Mouse (Mus musculus): ENCODE results near the gene Cbs. TPM values are rescaled to one million over a fixed set of nuclear protein-coding genes. Genes with fewer than 3 reads are reported as not detected.

The Cbs gene
- polyA plus RNA-seq, 1 experiment from 2014 or later: 1.2 TPM

DNA sequence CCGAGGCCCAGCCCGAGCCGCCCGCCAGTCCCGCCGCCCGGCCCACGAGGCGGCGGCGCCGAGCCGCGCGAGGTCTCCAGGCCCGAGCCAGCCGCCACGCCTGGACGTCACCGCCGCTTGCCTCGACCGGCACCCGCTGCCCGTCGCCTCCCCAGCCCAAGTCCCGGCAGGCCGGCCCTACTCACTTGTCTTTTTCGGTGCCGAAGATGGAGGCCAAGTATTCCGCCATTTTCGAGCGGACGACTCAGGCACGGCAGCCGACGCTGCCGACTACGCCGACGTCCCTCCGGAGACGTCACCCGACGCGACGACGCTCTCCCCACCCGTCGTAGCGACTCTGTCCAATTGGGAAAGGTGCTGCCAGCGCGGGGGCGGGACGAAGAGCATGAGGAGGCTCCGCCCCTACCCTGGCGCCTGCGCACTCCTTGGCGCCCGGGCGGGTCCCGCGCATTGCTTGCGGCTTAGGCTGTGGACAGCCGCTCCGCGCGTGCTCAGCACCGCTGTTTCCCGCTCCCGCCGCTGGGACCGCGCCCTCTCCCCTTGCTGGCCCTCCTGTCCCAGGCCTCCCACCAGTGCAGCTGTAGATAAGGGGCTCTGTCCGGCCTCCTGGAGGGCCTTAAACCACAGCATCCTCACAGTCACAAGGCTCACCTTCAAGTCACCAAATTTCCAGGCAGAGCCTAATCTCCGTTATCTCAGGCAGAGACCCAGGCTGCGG, 21.6 kb upstream of the Cbs start, which contains the start of gene U2af1:
U2af1 (minus strand) TSS at position 425 of the 718 bp plus-strand sequence.
- WGBS: 2% methylated on average over 74 of the region's 77 CpGs
- Histone ChIP-seq H3K4me1 (ENCODE audit: insufficient read depth, low read depth, low read length) (peaks cover 12% of the 10 kb centered on the region; the same call in 1 of the 2 replicates), H3K9me3 (ENCODE audit: low read length) (no peaks in the 10 kb centered on the region), H3K4me3 (ENCODE audit: low read depth, low read length) (peak within 1 kb of the TSS; percentile 94), H3K36me3 (ENCODE audit: insufficient read depth, low read length) (peaks cover 7% of the 10 kb centered on the region; the same call in 1 of the 2 replicates), H3K27ac (ENCODE audit: low read length) (peak within 1 kb of the TSS; percentile 87), H3K27me3 (replicated peaks; ENCODE audit: insufficient read depth, low read length) (no peaks in the 10 kb centered on the region), H3K4me2 (replicated peaks; ENCODE audit: low read depth, low read length) (peak within 1 kb of the TSS; percentile 82), H3K9ac (replicated peaks; ENCODE audit: low read depth) (peak within 1 kb of the TSS; percentile 98)
- TF ChIP-seq CTCF (IDR thresholded peaks at IDR 0.05): 0 out of 2 replicates have a peak, but pooled peaks have one; percentile 1
- no peak for TF ChIP-seq EP300 (IDR thresholded peaks at IDR 0.05)
- ATAC-seq: peak; percentile 99
- DNase-seq (ENCODE audit: low spot score): peak; percentile 99

DNA sequence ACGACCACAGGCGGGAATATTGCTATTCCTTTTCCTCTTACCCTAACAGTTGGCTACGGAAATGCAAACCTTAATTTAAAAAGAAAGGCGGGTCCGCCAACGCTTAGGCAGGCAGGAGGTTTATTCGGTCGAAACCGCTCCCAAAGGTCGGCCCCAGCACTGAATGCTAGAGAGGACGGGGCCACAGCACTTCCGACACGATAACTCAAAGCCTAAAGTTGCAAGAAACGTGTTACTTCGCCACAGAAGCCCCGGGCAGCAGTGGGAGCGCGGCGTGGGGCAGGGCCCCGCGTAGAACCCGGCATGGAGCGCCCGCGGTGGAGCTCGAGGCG, 21.1 kb upstream of the Cbs start:
- Histone ChIP-seq H3K4me3 (ENCODE audit: low read depth, low read length) (peak overlapping the region; percentile 94), H3K27me3 (replicated peaks; ENCODE audit: insufficient read depth, low read length) (no peaks in the 10 kb centered on the region), H3K36me3 (ENCODE audit: insufficient read depth, low read length) (peaks cover 12% of the 10 kb centered on the region; the same call in 1 of the 2 replicates), H3K9me3 (ENCODE audit: low read length) (no peaks in the 10 kb centered on the region), H3K27ac (ENCODE audit: low read length) (peak overlapping the region; percentile 87), H3K4me1 (ENCODE audit: insufficient read depth, low read depth, low read length) (peaks cover 12% of the 10 kb centered on the region; the same call in 1 of the 2 replicates), H3K4me2 (replicated peaks; ENCODE audit: low read depth, low read length) (peak overlapping the region; percentile 68), H3K9ac (replicated peaks; ENCODE audit: low read depth) (peak overlapping the region; percentile 98)
- TF ChIP-seq CTCF (IDR thresholded peaks at IDR 0.05) (no peak), EP300 (IDR thresholded peaks at IDR 0.05) (no peak)
- DNase-seq (ENCODE audit: low spot score): no peak
- under 1% methylated on average over 26 of the region's 27 CpGs for whole genome bisulfite sequencing
- ATAC-seq: no peak

DNA sequence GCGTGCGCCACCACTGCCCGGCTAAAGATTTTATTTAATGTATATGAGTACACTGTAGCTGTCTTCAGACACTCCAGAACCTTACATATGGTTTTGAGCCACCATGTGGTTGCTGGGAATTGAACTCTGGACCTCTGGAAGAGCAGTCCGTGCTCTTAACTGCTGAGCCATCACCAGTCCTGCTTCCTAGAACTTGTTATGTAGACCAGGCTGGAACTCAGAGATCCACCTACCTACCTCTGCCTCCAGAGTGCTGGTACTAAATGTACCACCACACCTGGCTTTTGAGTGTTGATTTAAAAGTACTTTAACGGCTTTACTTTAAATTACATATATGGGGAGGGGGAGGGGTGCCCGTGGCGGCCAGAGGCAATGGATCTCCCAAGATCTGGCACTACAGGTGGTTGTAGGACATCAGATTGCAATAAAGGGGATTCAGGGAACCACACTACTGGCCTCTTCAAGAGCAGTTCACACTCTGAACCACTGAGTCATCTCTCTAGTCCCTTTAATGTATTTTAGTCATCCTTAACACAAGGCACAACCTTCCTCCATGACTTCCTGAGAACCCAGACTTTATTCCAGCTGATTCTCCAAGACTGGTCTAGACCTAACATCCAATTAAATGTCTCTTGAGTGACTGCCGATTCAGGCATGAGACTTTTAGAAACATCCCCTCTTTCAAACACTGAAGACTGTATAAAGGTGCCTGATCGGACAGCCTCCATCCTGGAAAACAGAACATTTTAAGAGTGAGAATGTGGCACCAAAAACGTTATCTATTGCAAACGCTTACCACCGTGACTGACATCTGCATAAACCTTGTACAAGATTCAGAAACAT, 20.3 kb upstream of the Cbs start:
- Histone ChIP-seq H3K4me3 (ENCODE audit: low read depth, low read length) (peak overlapping the region; percentile 94), H3K36me3 (ENCODE audit: insufficient read depth, low read length) (peaks cover 19% of the 10 kb centered on the region; the same call in 1 of the 2 replicates), H3K9ac (replicated peaks; ENCODE audit: low read depth) (peak overlapping the region; percentile 98), H3K4me1 (ENCODE audit: insufficient read depth, low read depth, low read length) (peaks cover 12% of the 10 kb centered on the region; the same call in 1 of the 2 replicates), H3K27ac (ENCODE audit: low read length) (peak overlapping the region; percentile 87), H3K27me3 (replicated peaks; ENCODE audit: insufficient read depth, low read length) (no peaks in the 10 kb centered on the region), H3K9me3 (ENCODE audit: low read length) (no peaks in the 10 kb centered on the region), H3K4me2 (replicated peaks; ENCODE audit: low read depth, low read length) (peak overlapping the region; percentile 68)
- DNase-seq (ENCODE audit: low spot score) (peak; percentile 28), ATAC-seq (no peak)
- TF ChIP-seq CTCF (IDR thresholded peaks at IDR 0.05): no peak
- TF ChIP-seq EP300 (IDR thresholded peaks at IDR 0.05): peak; percentile 71
- 39% methylated on average over 12 of the region's 12 CpGs for WGBS

DNA sequence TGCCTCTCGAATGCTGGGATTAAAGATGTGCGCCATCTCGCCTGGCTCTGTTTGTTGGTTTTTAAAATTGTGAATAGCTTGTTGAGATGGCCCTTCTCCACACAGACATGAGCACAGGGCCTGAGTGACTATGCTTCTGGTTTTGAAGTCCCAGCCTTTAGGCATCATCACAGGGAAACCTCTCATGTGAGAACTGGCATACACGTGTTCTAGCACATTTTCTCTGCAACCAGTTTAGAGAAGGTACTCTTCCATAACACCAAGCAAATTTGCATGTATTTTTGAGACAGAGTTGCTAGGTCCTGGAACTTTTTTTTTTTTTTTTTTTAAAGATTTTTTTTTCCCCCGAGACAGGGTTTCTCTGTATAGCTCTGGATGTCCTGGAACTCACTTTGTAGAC, 19.6 kb upstream of the Cbs start:
- H3K4me3 ChIP-seq (ENCODE audit: low read depth, low read length): no peak overlapping the region
- H3K27me3 ChIP-seq (replicated peaks; ENCODE audit: insufficient read depth, low read length): no peaks in the 10 kb centered on the region
- no peaks in the 10 kb centered on the region for H3K9me3 ChIP-seq (ENCODE audit: low read length)
- no peak overlapping the region for H3K27ac ChIP-seq (ENCODE audit: low read length)
- H3K36me3 ChIP-seq (ENCODE audit: insufficient read depth, low read length): peaks cover 26% of the 10 kb centered on the region; the same call in 1 of the 2 replicates
- TF ChIP-seq CTCF (IDR thresholded peaks at IDR 0.05) (no peak), EP300 (IDR thresholded peaks at IDR 0.05) (no peak)
- no peak overlapping the region for H3K9ac ChIP-seq (replicated peaks; ENCODE audit: low read depth)
- no peak overlapping the region for H3K4me2 ChIP-seq (replicated peaks; ENCODE audit: low read depth, low read length)
- no peak for ATAC-seq
- 86% methylated on average over 5 of the region's 5 CpGs for WGBS
- H3K4me1 ChIP-seq (ENCODE audit: insufficient read depth, low read depth, low read length): peaks cover 12% of the 10 kb centered on the region; the same call in 1 of the 2 replicates
- DNase-seq (ENCODE audit: low spot score): no peak

DNA sequence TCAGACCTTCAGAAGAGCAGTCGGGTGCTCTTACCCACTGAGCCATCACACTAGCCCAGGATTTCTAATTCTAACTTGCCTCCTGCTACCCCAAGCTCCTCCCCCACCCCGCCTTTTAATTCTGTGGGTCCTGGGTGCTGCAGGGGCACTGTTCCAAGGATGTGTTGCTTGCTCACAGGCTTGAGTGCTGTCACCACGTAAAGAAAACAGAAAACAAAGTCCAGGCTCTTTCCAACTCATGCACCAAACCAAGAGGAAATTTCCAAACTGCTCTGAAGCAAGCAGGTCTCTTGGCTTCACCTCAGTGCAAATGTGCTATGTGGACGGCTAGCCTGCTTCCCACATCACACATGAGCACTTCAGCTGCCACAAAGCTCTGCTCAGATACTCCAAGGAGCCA, 18.3 kb upstream of the Cbs start:
- ATAC-seq (no peak), DNase-seq (ENCODE audit: low spot score) (no peak)
- H3K36me3 ChIP-seq (ENCODE audit: insufficient read depth, low read length): peaks cover 32% of the 10 kb centered on the region; the same call in 1 of the 2 replicates
- no peak for TF ChIP-seq CTCF (IDR thresholded peaks at IDR 0.05)
- H3K4me2 ChIP-seq (replicated peaks; ENCODE audit: low read depth, low read length): no peak overlapping the region
- no peak overlapping the region for H3K4me3 ChIP-seq (ENCODE audit: low read depth, low read length)
- no peaks in the 10 kb centered on the region for H3K9me3 ChIP-seq (ENCODE audit: low read length)
- WGBS: 66% methylated on average over 4 of the region's 4 CpGs
- H3K27ac ChIP-seq (ENCODE audit: low read length): no peak overlapping the region
- H3K27me3 ChIP-seq (replicated peaks; ENCODE audit: insufficient read depth, low read length): no peaks in the 10 kb centered on the region
- H3K9ac ChIP-seq (replicated peaks; ENCODE audit: low read depth): no peak overlapping the region
- peaks cover 12% of the 10 kb centered on the region; the same call in 1 of the 2 replicates for H3K4me1 ChIP-seq (ENCODE audit: insufficient read depth, low read depth, low read length)

DNA sequence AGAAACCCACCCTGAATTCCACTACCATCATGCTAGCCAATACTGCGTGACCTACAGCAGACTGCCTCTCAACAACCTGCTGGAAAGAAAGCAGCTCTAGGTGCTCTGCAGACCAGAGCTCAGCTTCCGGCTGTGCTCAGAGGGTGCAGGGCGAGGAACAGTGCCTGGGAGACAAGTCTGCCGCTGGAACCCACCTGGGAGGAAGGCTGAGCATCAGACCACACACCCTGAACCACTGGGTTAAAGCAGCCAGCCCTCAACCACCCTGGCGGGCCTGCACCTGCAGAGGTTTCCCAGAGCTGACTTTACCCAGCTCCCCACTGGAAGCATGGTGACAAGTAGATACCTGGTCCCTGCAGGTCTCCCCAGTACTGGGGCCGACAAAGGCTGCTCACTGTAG, 16.2 kb upstream of the Cbs start:
- TF ChIP-seq EP300 (IDR thresholded peaks at IDR 0.05) (no peak), CTCF (IDR thresholded peaks at IDR 0.05) (no peak)
- peaks cover 43% of the 10 kb centered on the region for H3K36me3 ChIP-seq (ENCODE audit: insufficient read depth, low read length)

More for the DNA sequence above, 16.2 kb upstream of the Cbs start:
- H3K9ac ChIP-seq (replicated peaks; ENCODE audit: low read depth): no peak overlapping the region
- H3K27ac ChIP-seq (ENCODE audit: low read length): no peak overlapping the region
- H3K4me3 ChIP-seq (ENCODE audit: low read depth, low read length): no peak overlapping the region
- H3K4me1 ChIP-seq (ENCODE audit: insufficient read depth, low read depth, low read length): peaks cover 8% of the 10 kb centered on the region; the same call in 1 of the 2 replicates
- H3K27me3 ChIP-seq (replicated peaks; ENCODE audit: insufficient read depth, low read length): no peaks in the 10 kb centered on the region
- no peak overlapping the region for H3K4me2 ChIP-seq (replicated peaks; ENCODE audit: low read depth, low read length)
- ATAC-seq (peak; percentile 7; the same call in 1 of the 2 replicates), DNase-seq (ENCODE audit: low spot score) (no peak)
- no peaks in the 10 kb centered on the region for H3K9me3 ChIP-seq (ENCODE audit: low read length)
- WGBS: 86% methylated on average over 6 of the region's 6 CpGs
